Mouse (Mus musculus) olfactory bulb, adult 2 months (tissue): ENCODE data around the gene Dgcr8.

Experiments used
- CTCF ChIP-seq: fragments of 200-500 bp; IDR thresholded peaks from 2 replicates; pipeline ENCODE4 v1.5.1; 2012; ENCODE audit warnings: low read depth, mild to moderate bottlenecking, low read length, moderate library complexity; ENCODE audit not compliant: insufficient read depth
- POLR2A ChIP-seq: fragments of 200-500 bp; IDR thresholded peaks from 2 replicates; pipeline ENCODE4 v1.6.1; 2012; ENCODE audit warnings: mild to moderate bottlenecking, low read depth, low read length, moderate library complexity; ENCODE audit not compliant: insufficient read depth

GRCm38 (mm10) chr16:18324031-18324430 is 35.0 kb upstream of the Dgcr8 start:
- no peak for TF ChIP-seq CTCF
- TF ChIP-seq POLR2A, result no peak
